Mouse (Mus musculus): Measurements from ENCODE around the gene Tpcn2. TPM values are rescaled to one million over a fixed set of nuclear protein-coding genes. Genes with fewer than 3 reads are reported as not detected.
A peak's percentile ranks its signal among the peaks of the same experiment; 100 is the strongest.

Tpcn2 gene
- polyA plus RNA-seq, 2 experiments = 0.39 to 3.3 TPM

DNA sequence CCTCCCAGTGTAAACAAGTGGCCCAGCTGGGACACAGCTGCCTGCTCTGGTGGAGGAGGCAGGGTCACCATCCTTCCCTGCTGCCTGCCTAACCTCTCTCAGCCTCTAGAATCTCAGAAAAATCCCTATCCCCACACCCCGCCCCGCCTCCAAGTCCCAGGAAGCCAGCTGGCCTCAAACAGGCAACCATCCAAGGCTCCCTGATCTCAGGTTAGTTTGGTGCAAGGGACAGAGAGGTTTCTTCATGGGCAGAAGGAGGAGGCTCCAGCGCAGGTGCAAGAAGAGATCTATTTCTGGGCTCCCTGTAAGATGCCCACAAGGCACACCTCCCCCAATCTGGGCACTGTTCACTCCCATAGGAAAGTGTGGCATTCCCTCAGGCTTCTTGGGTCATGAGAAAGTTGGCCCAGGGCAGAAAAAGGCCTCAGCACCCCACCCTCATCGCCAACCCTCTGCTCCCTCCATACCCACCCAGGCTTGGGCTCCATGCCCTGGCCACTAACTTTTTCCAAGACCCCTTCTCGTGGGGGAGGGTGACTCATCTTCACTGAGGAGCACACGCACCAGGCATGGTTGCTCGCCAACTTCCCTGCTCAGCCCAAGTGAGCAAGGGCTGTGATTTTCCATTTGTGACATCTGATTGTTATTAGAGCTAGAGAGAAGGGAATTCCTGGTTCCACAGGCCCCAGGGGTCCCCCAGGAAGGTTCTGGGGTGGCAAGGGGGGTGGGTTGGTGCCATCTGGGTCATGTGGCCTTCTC is 15.9 kb upstream of the Tpcn2 start:
- 55% methylated on average over 7 of the region's 7 CpGs for whole genome bisulfite sequencing (ENCODE audit: insufficient replicate concordance)
- TF ChIP-seq EP300 (IDR thresholded peaks at IDR 0.05; ENCODE audit: low read depth) = no peak
- no peak for TF ChIP-seq CTCF (IDR thresholded peaks at IDR 0.05; ENCODE audit: low read depth)
- Histone ChIP-seq H3K27me3 (ENCODE audit: control insufficient read depth, insufficient read depth, low read length) (no peaks in the 10 kb centered on the region), H3K4me1 (replicated peaks; ENCODE audit: control insufficient read depth in 2 of 2, insufficient read depth in 2 of 2, low read length in 1 of 2) (peaks cover 0 to 6% of the 10 kb centered on the region in 2 experiments; a peak in 3 of 4 replicates), H3K9me3 (ENCODE audit: control insufficient read depth, low read length) (no peaks in the 10 kb centered on the region), H3K9ac (replicated peaks) (no peak overlapping the region), H3K36me3 (replicated peaks; ENCODE audit: control insufficient read depth, insufficient read depth, low read depth) (no peaks in the 10 kb centered on the region), H3K27ac (no peak overlapping the region), H3K4me3 (ENCODE audit: insufficient read depth in 1 of 2, low read depth in 2 of 2, low read length in 2 of 2) (no peak overlapping the region), H3K4me2 (ENCODE audit: low read depth) (no peak overlapping the region)
- no peak for ATAC-seq (ENCODE audit: insufficient read depth)
- no peak for DNase-seq (ENCODE audit: low read depth in 3 of 3, low spot score in 3 of 3)

DNA sequence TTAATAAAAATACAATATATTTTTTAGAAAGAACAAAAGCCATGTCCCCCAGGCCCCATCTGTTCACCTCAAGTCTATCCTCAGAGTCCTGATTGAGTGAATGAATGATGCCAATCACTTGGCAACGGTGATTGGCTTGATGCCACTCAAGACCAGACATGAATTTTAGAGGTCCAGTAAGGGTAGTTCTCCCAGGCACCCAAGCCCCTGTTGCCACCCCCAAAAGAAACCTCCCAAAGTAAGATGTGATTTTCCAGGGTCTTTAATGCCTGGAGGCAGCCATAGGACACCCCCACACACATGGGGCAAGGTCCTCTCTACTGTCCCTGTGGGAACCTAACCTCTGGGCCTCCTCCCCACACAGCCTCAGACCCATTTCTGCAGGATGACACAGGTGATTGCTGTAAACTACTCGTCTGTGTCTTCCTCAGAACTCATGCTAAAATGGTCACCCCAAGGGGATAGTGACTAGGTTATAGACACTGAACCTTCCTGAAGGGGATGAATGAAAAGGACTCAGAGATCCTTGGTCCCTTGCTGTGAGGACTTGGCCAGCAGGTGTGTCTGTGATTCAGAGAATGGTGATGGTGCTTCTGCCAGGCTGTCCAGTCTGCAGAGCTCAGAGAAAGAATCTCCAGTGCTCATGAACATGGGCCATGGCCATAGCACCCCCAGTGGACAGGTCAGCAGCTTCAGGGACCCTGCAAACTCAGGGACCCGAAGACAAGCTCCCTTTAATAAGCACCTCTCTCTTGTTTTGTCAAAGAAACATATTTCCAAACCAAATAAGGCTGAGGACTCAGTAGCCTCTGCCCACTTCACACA is 15.1 kb upstream of the Tpcn2 start:
- no peaks in the 10 kb centered on the region for H3K27me3 ChIP-seq (ENCODE audit: control insufficient read depth, insufficient read depth, low read length)
- WGBS (ENCODE audit: insufficient replicate concordance) = 45% methylated on average over 3 of the region's 3 CpGs
- H3K4me2 ChIP-seq (ENCODE audit: low read depth) = no peak overlapping the region
- no peaks in the 10 kb centered on the region for H3K36me3 ChIP-seq (replicated peaks; ENCODE audit: control insufficient read depth, insufficient read depth, low read depth)
- ATAC-seq (ENCODE audit: insufficient read depth) = no peak
- no peak for DNase-seq (ENCODE audit: low read depth in 3 of 3, low spot score in 3 of 3)
- H3K27ac ChIP-seq = no peak overlapping the region
- no peak for TF ChIP-seq EP300 (IDR thresholded peaks at IDR 0.05; ENCODE audit: low read depth)
- TF ChIP-seq CTCF (IDR thresholded peaks at IDR 0.05; ENCODE audit: low read depth) = no peak
- peaks cover 0 to 6% of the 10 kb centered on the region in 2 experiments; a peak in 3 of 4 replicates for H3K4me1 ChIP-seq (replicated peaks; ENCODE audit: control insufficient read depth in 2 of 2, insufficient read depth in 2 of 2, low read length in 1 of 2)
- no peak overlapping the region for H3K4me3 ChIP-seq (ENCODE audit: insufficient read depth in 1 of 2, low read depth in 2 of 2, low read length in 2 of 2)
- no peaks in the 10 kb centered on the region for H3K9me3 ChIP-seq (ENCODE audit: control insufficient read depth, low read length)
- no peak overlapping the region for H3K9ac ChIP-seq (replicated peaks)

DNA sequence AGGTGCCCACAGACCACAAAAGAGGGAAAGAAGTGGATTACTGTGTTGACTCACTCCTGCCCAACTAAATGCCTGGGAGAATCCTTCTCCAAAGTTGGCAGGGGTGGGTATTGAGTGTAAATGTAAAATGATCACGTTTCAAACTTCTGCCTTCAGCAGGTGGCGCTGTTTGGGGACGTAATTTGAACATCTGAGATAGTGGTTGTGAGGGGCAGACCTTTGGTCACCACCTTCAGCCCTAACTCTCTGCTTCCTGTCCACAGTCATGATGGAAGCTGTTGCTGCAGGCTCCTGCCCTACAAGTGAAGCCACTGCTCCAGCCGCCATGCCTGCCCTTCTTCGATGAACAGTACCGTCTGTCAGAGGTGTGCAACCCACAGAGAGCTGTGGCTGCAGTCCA is 10.0 kb upstream of the Tpcn2 start:
- Histone ChIP-seq H3K27ac (no peak overlapping the region), H3K4me2 (ENCODE audit: low read depth) (no peak overlapping the region), H3K4me3 (ENCODE audit: insufficient read depth in 1 of 2, low read depth in 2 of 2, low read length in 2 of 2) (no peak overlapping the region), H3K9ac (replicated peaks) (no peak overlapping the region), H3K27me3 (ENCODE audit: control insufficient read depth, insufficient read depth, low read length) (no peaks in the 10 kb centered on the region), H3K9me3 (ENCODE audit: control insufficient read depth, low read length) (no peaks in the 10 kb centered on the region), H3K4me1 (replicated peaks; ENCODE audit: control insufficient read depth in 2 of 2, insufficient read depth in 2 of 2, low read length in 1 of 2) (no peaks in the 10 kb centered on the region), H3K36me3 (replicated peaks; ENCODE audit: control insufficient read depth, insufficient read depth, low read depth) (no peaks in the 10 kb centered on the region)
- DNase-seq (ENCODE audit: low read depth in 3 of 3, low spot score in 3 of 3) (no peak), ATAC-seq (ENCODE audit: insufficient read depth) (no peak)
- 33% methylated on average over 6 of the region's 6 CpGs for WGBS (ENCODE audit: insufficient replicate concordance)
- peak; percentile 49 for TF ChIP-seq CTCF (IDR thresholded peaks at IDR 0.05; ENCODE audit: low read depth)
- TF ChIP-seq EP300 (IDR thresholded peaks at IDR 0.05; ENCODE audit: low read depth) = no peak

DNA sequence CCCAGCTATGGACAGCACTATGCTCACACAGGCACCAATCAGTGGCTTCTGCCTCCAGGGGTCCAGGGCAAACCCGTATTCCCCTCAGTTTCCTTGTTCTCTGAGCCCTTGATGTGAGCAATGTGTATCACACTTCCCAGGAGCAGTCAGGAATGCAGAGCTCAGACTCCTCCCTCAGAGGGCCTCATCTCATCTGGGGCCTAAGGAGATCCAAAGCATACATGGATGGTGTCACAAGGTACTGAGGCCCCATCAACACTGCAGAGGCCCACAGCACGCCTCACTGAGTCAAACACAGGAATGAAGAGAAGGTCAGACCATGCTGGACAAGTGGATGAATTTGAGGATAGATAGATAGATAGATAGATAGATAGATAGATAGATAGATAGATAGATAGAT is 8.9 kb upstream of the Tpcn2 start:
- Histone ChIP-seq H3K27ac (no peak overlapping the region), H3K4me3 (ENCODE audit: insufficient read depth in 1 of 2, low read depth in 2 of 2, low read length in 2 of 2) (no peak overlapping the region), H3K27me3 (ENCODE audit: control insufficient read depth, insufficient read depth, low read length) (no peaks in the 10 kb centered on the region), H3K36me3 (replicated peaks; ENCODE audit: control insufficient read depth, insufficient read depth, low read depth) (no peaks in the 10 kb centered on the region), H3K4me1 (replicated peaks; ENCODE audit: control insufficient read depth in 2 of 2, insufficient read depth in 2 of 2, low read length in 1 of 2) (no peaks in the 10 kb centered on the region), H3K9ac (replicated peaks) (no peak overlapping the region), H3K4me2 (ENCODE audit: low read depth) (no peak overlapping the region), H3K9me3 (ENCODE audit: control insufficient read depth, low read length) (no peaks in the 10 kb centered on the region)
- 54% methylated on average over 2 of the region's 2 CpGs for WGBS (ENCODE audit: insufficient replicate concordance)
- DNase-seq (ENCODE audit: low read depth in 3 of 3, low spot score in 3 of 3) (no peak), ATAC-seq (ENCODE audit: insufficient read depth) (no peak)
- TF ChIP-seq EP300 (IDR thresholded peaks at IDR 0.05; ENCODE audit: low read depth) = no peak
- TF ChIP-seq CTCF (IDR thresholded peaks at IDR 0.05; ENCODE audit: low read depth) = no peak

DNA sequence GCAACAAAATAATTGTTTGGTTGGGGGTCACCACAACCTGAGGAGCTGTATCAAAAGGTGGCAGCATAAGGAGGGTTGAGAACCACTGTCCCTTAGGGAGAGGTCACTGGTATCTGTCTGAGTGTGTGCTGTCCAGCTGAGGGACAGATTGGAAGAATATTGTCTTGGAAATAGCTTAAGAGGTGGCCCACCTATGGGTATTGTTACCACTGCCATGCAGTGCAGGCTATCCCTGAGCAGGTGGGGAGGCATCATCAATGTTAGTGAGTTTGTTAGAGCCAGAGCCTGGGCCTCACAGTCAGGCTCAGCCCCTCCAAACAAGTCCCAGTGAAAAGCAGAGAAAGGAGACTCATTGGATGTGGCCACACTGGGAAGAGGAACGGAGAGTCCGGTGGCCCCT is 8.0 kb upstream of the Tpcn2 start:
- Histone ChIP-seq H3K4me1 (replicated peaks; ENCODE audit: control insufficient read depth in 2 of 2, insufficient read depth in 2 of 2, low read length in 1 of 2) (no peaks in the 10 kb centered on the region), H3K4me2 (ENCODE audit: low read depth) (no peak overlapping the region), H3K9me3 (ENCODE audit: control insufficient read depth, low read length) (no peaks in the 10 kb centered on the region), H3K27me3 (ENCODE audit: control insufficient read depth, insufficient read depth, low read length) (no peaks in the 10 kb centered on the region), H3K27ac (no peak overlapping the region), H3K36me3 (replicated peaks; ENCODE audit: control insufficient read depth, insufficient read depth, low read depth) (no peaks in the 10 kb centered on the region), H3K9ac (replicated peaks) (no peak overlapping the region), H3K4me3 (ENCODE audit: insufficient read depth in 1 of 2, low read depth in 2 of 2, low read length in 2 of 2) (no peak overlapping the region)
- WGBS (ENCODE audit: insufficient replicate concordance) = 56% methylated on average over 2 of the region's 2 CpGs
- TF ChIP-seq CTCF (IDR thresholded peaks at IDR 0.05; ENCODE audit: low read depth) (no peak), EP300 (IDR thresholded peaks at IDR 0.05; ENCODE audit: low read depth) (no peak)
- no peak for DNase-seq (ENCODE audit: low read depth in 3 of 3, low spot score in 3 of 3)
- no peak for ATAC-seq (ENCODE audit: insufficient read depth)
